Mouse (Mus musculus) CD4-positive, CD25-positive, alpha-beta regulatory T cell, adult 4 months (primary cell): ENCODE data around the gene Samd4b. TPM values are rescaled to one million over a fixed set of nuclear protein-coding genes. Genes with fewer than 3 reads are reported as not detected.
A peak's percentile ranks its signal among the peaks of the same experiment; 100 is the strongest.

Experiments used
- ATAC-seq: one replicate; pipeline ENCODE4 v1.8.0; 2017
- polyA plus RNA-seq, 2 experiments: library from polyadenylated mRNA; unstranded; fragments of 100-300 nt; shearing (Covaris generic); gene quantifications; one replicate each; pipeline ENCODE4 v1.2.1; 2017

Samd4b gene
- polyA plus RNA-seq, 2 experiments from 2014 or later, result 7.4 to 7.5 TPM

- ATAC-seq, result no peak
These were observed 243.8 kb downstream of the Samd4b start for GRCm38 (mm10) chr7:28354113-28354581.

- ATAC-seq, result no peak
These were observed 244.7 kb downstream of the Samd4b start for GRCm38 (mm10) chr7:28353267-28353666.

GRCm38 (mm10) chr7:28351676-28352191, 246.2 kb downstream of the Samd4b start:
- no peak for ATAC-seq

GRCm38 (mm10) chr7:28350155-28350883, 247.6 kb downstream of the Samd4b start, which contains the start of gene Rps16:
Gene Rps16, plus strand, starts transcription at chr7:28350652.
- peak; percentile 90 for ATAC-seq

Other genes with a start within 250 kb of the Samd4b start
- gene Rps16, start 247.5 kb downstream of the Samd4b start, polyA plus RNA-seq, result 1,000 to 10,000 TPM; 1,259 to 1,457 TPM
- 100 to 1,000 TPM in 1 of 2 experiments, 10 to 100 TPM in 1; 65.5 to 110 TPM for gene Plekhg2, start 225.5 kb downstream of the Samd4b start, polyA plus RNA-seq
- gene Zfp36, start 217.9 kb downstream of the Samd4b start, polyA plus RNA-seq, result 100 to 1,000 TPM; 156 to 341 TPM
- 10 to 100 TPM; 25.8 to 27.5 TPM for gene Med29, start 205.4 kb downstream of the Samd4b start, polyA plus RNA-seq
- 10 to 100 TPM; 55.6 to 71.0 TPM for gene Paf1, start 205.2 kb downstream of the Samd4b start, polyA plus RNA-seq
- 100 to 1,000 TPM; 406 to 454 TPM for gene Gmfg, start 160.7 kb downstream of the Samd4b start, polyA plus RNA-seq
- not detected for gene Lrfn1, start 146.2 kb downstream of the Samd4b start, polyA plus RNA-seq
- not detected for gene Ifnl2, start 87.7 kb downstream of the Samd4b start, polyA plus RNA-seq
- gene Ifnl3, start 75.3 kb downstream of the Samd4b start, polyA plus RNA-seq, result not detected
- not detected for gene Sycn, start 57.3 kb downstream of the Samd4b start, polyA plus RNA-seq
- not detected for gene Nccrp1, start 50.9 kb downstream of the Samd4b start, polyA plus RNA-seq
- 1 to 10 TPM; 1.9 to 2.1 TPM for gene Pak4, start within 50 bp of the Samd4b start, polyA plus RNA-seq
- gene Acp7, start 33.2 kb upstream of the Samd4b start, polyA plus RNA-seq, result not detected
- gene Fbxo27, start 94.7 kb upstream of the Samd4b start, polyA plus RNA-seq, result 1 to 10 TPM; 1.6 to 2.2 TPM
- 10 to 100 TPM in 1 of 2 experiments, 1 to 10 TPM in 1; 9.8 to 15.6 TPM for gene Fbxo17, start 118.7 kb upstream of the Samd4b start, polyA plus RNA-seq
- 10 to 100 TPM; 66.3 to 68.5 TPM for gene Mrps12, start 143.7 kb upstream of the Samd4b start, polyA plus RNA-seq
- gene Sars2, start 143.8 kb upstream of the Samd4b start, polyA plus RNA-seq, result 10 to 100 TPM in 1 of 2 experiments, 1 to 10 TPM in 1; 8.5 to 11.7 TPM
- gene Ccer2, start 158.0 kb upstream of the Samd4b start, polyA plus RNA-seq, result not detected
- gene Sirt2, start 168.6 kb upstream of the Samd4b start, polyA plus RNA-seq, result 100 to 1,000 TPM in 1 of 2 experiments, 10 to 100 TPM in 1; 96.8 to 128 TPM
- gene Nfkbib, start 169.4 kb upstream of the Samd4b start, polyA plus RNA-seq, result 10 to 100 TPM; 54.3 to 56.8 TPM
- gene Rinl, start 190.8 kb upstream of the Samd4b start, polyA plus RNA-seq, result 100 to 1,000 TPM; 197 to 273 TPM
- gene Hnrnpl, start 210.4 kb upstream of the Samd4b start, polyA plus RNA-seq, result 100 to 1,000 TPM; 181 to 326 TPM
- gene Ech1, start 227.1 kb upstream of the Samd4b start, polyA plus RNA-seq, result 100 to 1,000 TPM; 198 to 237 TPM
- 10 to 100 TPM; 28.0 to 57.1 TPM for gene Lgals4, start 235.7 kb upstream of the Samd4b start, polyA plus RNA-seq